Mouse (Mus musculus) midbrain, postnatal 0 days (tissue): ENCODE data around the gene 1600012H06Rik. TPM values are rescaled to one million over a fixed set of nuclear protein-coding genes. Genes with fewer than 3 reads are reported as not detected.

Experiments
- ATAC-seq: fragments of 200-750 bp; cut with Nextera tagmentation; 2 replicates; pipeline ENCODE4 v1.8.0; 2017; ENCODE audit warnings: moderate number of reproducible peaks, mild to moderate bottlenecking, moderate TSS enrichment, moderate library complexity; ENCODE audit not compliant: low FRiP score
- DNase-seq: peaks from one replicate; pipeline ENCODE4 v3.0.0-alpha.2; 2015; ENCODE audit warnings: low spot score
- H3K27ac ChIP-seq: fragments of 300-500 bp; sonication (generic); 2 replicates; pipeline ENCODE4 v1.5.1; 2014; ENCODE audit warnings: low read depth, mild to moderate bottlenecking, low read length, mixed read lengths
- H3K27me3 ChIP-seq: fragments of 300-500 bp; sonication (generic); 2 replicates; pipeline ENCODE4 v1.6.1; 2014; ENCODE audit warnings: low read length, control low read depth, mixed read lengths; ENCODE audit not compliant: insufficient read depth
- H3K36me3 ChIP-seq: fragments of 300-500 bp; sonication (generic); 2 replicates; pipeline ENCODE4 v1.6.1; 2014; ENCODE audit warnings: low read length, control low read depth, mixed read lengths; ENCODE audit not compliant: insufficient read depth
- H3K4me1 ChIP-seq: fragments of 300-500 bp; sonication (generic); 2 replicates; pipeline ENCODE4 v1.6.1; 2014; ENCODE audit warnings: mild to moderate bottlenecking, control low read depth, antibody characterized with exemption, low read length, mixed read lengths; ENCODE audit not compliant: insufficient read depth
- H3K4me2 ChIP-seq: fragments of 300-500 bp; sonication (generic); 2 replicates; pipeline ENCODE4 v1.6.1; 2014; ENCODE audit warnings: low read depth, mild to moderate bottlenecking, low read length, mixed read lengths; ENCODE audit not compliant: poor library complexity, severe bottlenecking
- H3K4me3 ChIP-seq: fragments of 300-500 bp; sonication (generic); 2 replicates; pipeline ENCODE4 v1.5.1; 2014; ENCODE audit warnings: low read depth, mild to moderate bottlenecking, low read length, moderate library complexity
- H3K9ac ChIP-seq: fragments of 300-500 bp; sonication (generic); replicated peaks from 2 replicates; pipeline ENCODE4 v1.6.1; 2014; ENCODE audit warnings: mild to moderate bottlenecking, low read length, moderate library complexity, mixed read lengths; ENCODE audit not compliant: poor library complexity, severe bottlenecking
- H3K9me3 ChIP-seq: fragments of 300-500 bp; sonication (generic); 2 replicates; pipeline ENCODE4 v1.6.1; 2016; ENCODE audit warnings: low read length, control low read depth
- CTCF ChIP-seq: IDR thresholded peaks from 2 replicates; pipeline ENCODE4 v1.5.1; 2016; ENCODE audit warnings: antibody characterized with exemption, mild to moderate bottlenecking
- WGBS: fragments of 180-500 bp; shearing (Covaris S2); extraction: QIAGEN DNeasy Blood & Tissue Kit; methylation state at CpG from one replicate; pipeline ENCODE4 v1.1.7; 2014; 5-methylcytosine and 5-hydroxymethylcytosine counted together
- polyA plus RNA-seq: library from polyadenylated mRNA; unstranded; fragments of >200 nt; fragmentation: Nextera tagmentation; extraction: Ambion mirVana; gene quantifications from 2 replicates; pipeline ENCODE4 v1.2.1, GENCODE M21; 2015
- total RNA-seq: library from RNA; depleted of rRNA; stranded (reverse); fragments of >200 nt; gene quantifications from 2 replicates; pipeline ENCODE4 v1.2.3, GENCODE M21; 2014

1600012H06Rik gene
- total and polyA plus RNA-seq, 2 experiments from 2014 or later, result 16.5 to 21.1 TPM

GRCm38 (mm10) chr17:14914401-14914800, 28.6 kb upstream of the 1600012H06Rik start:
- H3K27ac ChIP-seq, result no peak overlapping the region
- no peaks in the 10 kb centered on the region for H3K36me3 ChIP-seq
- H3K9ac ChIP-seq, result no peak overlapping the region
- H3K9me3 ChIP-seq, result no peaks in the 10 kb centered on the region
- H3K4me3 ChIP-seq, result no peak overlapping the region
- no peaks in the 10 kb centered on the region for H3K27me3 ChIP-seq
- H3K4me1 ChIP-seq, result no peaks in the 10 kb centered on the region
- 89% methylated on average over 4 of the region's 4 CpGs for WGBS
- ATAC-seq (no peak), DNase-seq (no peak)
- no peak overlapping the region for H3K4me2 ChIP-seq
- no peak for TF ChIP-seq CTCF

GRCm38 (mm10) chr17:14917866-14918265, 25.1 kb upstream of the 1600012H06Rik start:
- WGBS, result 86% methylated on average over 8 of the region's 8 CpGs
- DNase-seq, result no peak
- TF ChIP-seq CTCF, result no peak
- no peaks in the 10 kb centered on the region for H3K9me3 ChIP-seq
- H3K9ac ChIP-seq, result no peak overlapping the region
- no peak overlapping the region for H3K4me3 ChIP-seq
- no peak overlapping the region for H3K27ac ChIP-seq
- no peaks in the 10 kb centered on the region for H3K27me3 ChIP-seq
- H3K4me2 ChIP-seq, result no peak overlapping the region
- H3K36me3 ChIP-seq, result no peaks in the 10 kb centered on the region
- no peak for ATAC-seq
- no peaks in the 10 kb centered on the region for H3K4me1 ChIP-seq

DNA sequence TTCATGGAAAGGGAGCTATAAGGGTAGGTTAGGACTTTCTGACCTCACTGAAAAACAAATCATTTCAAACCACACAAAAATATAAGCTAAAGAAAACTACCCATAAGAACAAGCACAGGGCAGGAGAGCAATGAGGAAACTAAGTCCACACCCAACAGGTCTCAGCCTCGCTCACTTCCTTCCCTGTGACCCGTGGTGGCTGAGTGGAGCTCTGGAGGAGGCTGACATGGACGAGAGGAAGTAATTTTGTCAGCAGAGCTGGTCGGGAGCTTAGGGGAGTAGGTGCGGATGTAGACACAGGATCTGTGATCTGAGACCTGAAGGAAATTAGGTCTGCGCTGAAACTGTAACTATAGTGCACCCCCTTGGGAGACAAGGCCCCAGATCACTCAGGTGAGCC, 21.4 kb upstream of the 1600012H06Rik start:
- no peak overlapping the region for H3K4me2 ChIP-seq
- no peaks in the 10 kb centered on the region for H3K4me1 ChIP-seq
- 81% methylated on average over 6 of the region's 6 CpGs for WGBS
- no peaks in the 10 kb centered on the region for H3K9me3 ChIP-seq
- no peaks in the 10 kb centered on the region for H3K27me3 ChIP-seq
- no peak for ATAC-seq
- H3K27ac ChIP-seq, result no peak overlapping the region
- H3K4me3 ChIP-seq, result no peak overlapping the region
- no peak overlapping the region for H3K9ac ChIP-seq
- H3K36me3 ChIP-seq, result no peaks in the 10 kb centered on the region
- DNase-seq, result no peak
- no peak for TF ChIP-seq CTCF

GRCm38 (mm10) chr17:14927644-14928218, 15.3 kb upstream of the 1600012H06Rik start:
- Histone ChIP-seq H3K4me2 (no peak overlapping the region), H3K27ac (no peak overlapping the region), H3K4me3 (no peak overlapping the region), H3K27me3 (no peaks in the 10 kb centered on the region), H3K9ac (no peak overlapping the region), H3K9me3 (no peaks in the 10 kb centered on the region), H3K4me1 (no peaks in the 10 kb centered on the region), H3K36me3 (no peaks in the 10 kb centered on the region)
- DNase-seq (no peak), ATAC-seq (no peak)
- no peak for TF ChIP-seq CTCF
- 78% methylated on average over 8 of the region's 8 CpGs for WGBS

DNA sequence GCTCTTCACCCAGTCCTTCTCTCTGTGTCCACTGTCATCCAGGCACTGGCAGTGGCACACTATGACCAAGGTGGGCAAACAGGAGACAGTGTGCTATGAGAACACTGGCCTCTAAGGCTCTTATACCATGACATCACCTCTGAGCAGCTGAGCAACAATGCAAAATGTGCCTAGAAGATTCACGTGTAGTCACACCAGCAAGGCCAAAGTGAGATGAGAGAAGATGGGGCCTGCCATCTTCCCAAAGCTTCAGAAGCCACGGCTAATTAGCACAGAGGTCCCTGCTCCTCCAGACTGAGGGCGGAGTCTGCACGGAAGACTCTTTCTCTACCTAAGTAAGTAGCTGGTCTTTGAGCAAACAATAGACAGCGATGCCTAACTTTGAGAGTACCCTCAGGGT, 14.4 kb upstream of the 1600012H06Rik start:
- Histone ChIP-seq H3K27me3 (no peaks in the 10 kb centered on the region), H3K27ac (no peak overlapping the region)
- no peak for TF ChIP-seq CTCF

DNA sequence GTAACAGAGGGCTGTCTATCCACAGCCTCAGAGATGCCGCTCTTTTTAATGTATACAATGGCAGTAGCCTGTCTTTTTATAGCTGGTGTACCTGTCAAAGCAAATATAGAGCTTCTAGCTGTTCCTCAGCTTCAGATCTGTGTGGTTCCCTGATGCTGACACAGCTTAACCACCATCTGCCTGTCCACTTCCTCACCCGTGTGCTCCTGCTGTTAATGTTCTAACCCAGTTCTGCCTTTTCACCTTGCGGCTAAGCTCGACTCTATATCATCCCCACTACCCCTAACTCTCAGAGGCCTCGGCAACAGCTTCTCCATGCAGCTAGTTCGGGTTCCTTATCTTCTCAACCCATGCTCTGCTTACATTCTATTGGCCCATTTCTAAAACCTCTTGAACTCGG, 12.3 kb upstream of the 1600012H06Rik start:
- ATAC-seq, result no peak

More for the DNA sequence above, 14.4 kb upstream of the 1600012H06Rik start:
- H3K9ac ChIP-seq, result no peak overlapping the region
- H3K4me3 ChIP-seq, result no peak overlapping the region
- H3K36me3 ChIP-seq, result no peaks in the 10 kb centered on the region
- no peak overlapping the region for H3K4me2 ChIP-seq
- no peaks in the 10 kb centered on the region for H3K4me1 ChIP-seq
- no peaks in the 10 kb centered on the region for H3K9me3 ChIP-seq
- WGBS, result 69% methylated on average over 5 of the region's 5 CpGs
- ATAC-seq (no peak), DNase-seq (no peak)

More for the DNA sequence above, 12.3 kb upstream of the 1600012H06Rik start:
- H3K9ac ChIP-seq, result no peak overlapping the region
- no peak overlapping the region for H3K4me3 ChIP-seq
- no peak for DNase-seq
- 86% methylated on average over 7 of the region's 7 CpGs for WGBS
- no peaks in the 10 kb centered on the region for H3K9me3 ChIP-seq
- H3K27me3 ChIP-seq, result no peaks in the 10 kb centered on the region
- no peaks in the 10 kb centered on the region for H3K36me3 ChIP-seq
- H3K4me2 ChIP-seq, result no peak overlapping the region
- no peak for TF ChIP-seq CTCF
- no peak overlapping the region for H3K27ac ChIP-seq
- H3K4me1 ChIP-seq, result no peaks in the 10 kb centered on the region
